In genomic region chr17:80944530-80945198, GRCm38 (mm10) we compare ENCODE assay signal across 8 mouse cellular contexts. TPM values are rescaled to one million over a fixed set of nuclear protein-coding genes. Genes with fewer than 3 reads are reported as not detected.
DNase-seq lines count a peak whose midpoint lies in the region; ATAC-seq and TF ChIP-seq lines count a peak whose summit lies in the region.

Tmem178 (plus strand) TSS chr17:80944632.

- peak; percentile 47 for DNase-seq in right cerebral cortex, postnatal 25 days
- no peak for DNase-seq in right cerebral cortex, adult 2 months (ENCODE audit: low spot score in 2 of 2)
- peak; percentile 82 to 87 for DNase-seq in cerebellum, postnatal 25 days
- DNase-seq in heart, postnatal 0 days (ENCODE audit: low spot score) = no peak
- DNase-seq in left cerebral cortex, postnatal 10 days (ENCODE audit: extremely low spot score in 1 of 2, low spot score in 2 of 2) = peak in 1 of 2 experiments; percentile 60
- peak; percentile 35 for DNase-seq in mesoderm, embryonic 11.5 days (ENCODE audit: low read depth, low spot score)
- peak; percentile 5 for DNase-seq in thymus, postnatal 0 days (ENCODE audit: low spot score)

- no peaks in the 10 kb centered on the region for H3K36me3 ChIP-seq in heart, postnatal 0 days (replicated peaks; ENCODE audit: control insufficient read depth, insufficient read depth, low read length)

- peak within 1 kb of the TSS; percentile 66 for H3K9ac ChIP-seq in heart, postnatal 0 days (replicated peaks; ENCODE audit: low read depth, low read length)

- no peak for TF ChIP-seq CTCF in heart, postnatal 0 days (IDR thresholded peaks at IDR 0.05; ENCODE audit: low read depth)

- WGBS in heart, postnatal 0 days = 0% methylated on average over 34 of the region's 84 CpGs

- no peak within 1 kb of the TSS for H3K27ac ChIP-seq in heart, postnatal 0 days (ENCODE audit: low read depth)

- H3K4me1 ChIP-seq in heart, postnatal 0 days (ENCODE audit: control insufficient read depth, insufficient read depth) = peaks cover 6% of the 10 kb centered on the region; the same call in 1 of the 2 replicates

- H3K4me3 ChIP-seq in heart, postnatal 0 days (ENCODE audit: low read depth, low read length) = peak within 1 kb of the TSS; percentile 65

- peak within 1 kb of the TSS; percentile 98 for H3K4me2 ChIP-seq in heart, postnatal 0 days (ENCODE audit: low read depth, low read length)

- intact Hi-C loops in left cerebral cortex, postnatal 10 days (cut with DNase I) = loop anchor here (5.0 to 10.0 kb wide), 2 partner anchors 38 to 140 kb away; no protein-coding TSS in a partner anchor

- no peaks in the 10 kb centered on the region for H3K9me3 ChIP-seq in heart, postnatal 0 days (replicated peaks; ENCODE audit: control insufficient read depth, low read length)

- ATAC-seq in heart, postnatal 0 days (ENCODE audit: insufficient read depth, low read depth) = peak; percentile 64
- ATAC-seq in CD4-positive, CD25-positive, alpha-beta regulatory T cell, adult 4 months = no peak

- H3K27me3 ChIP-seq in heart, postnatal 0 days (ENCODE audit: control insufficient read depth, insufficient read depth, low read length) = peaks cover 24% of the 10 kb centered on the region; the same call in 1 of the 2 replicates

- no peak for TF ChIP-seq EP300 in heart, postnatal 0 days (IDR thresholded peaks at IDR 0.05; ENCODE audit: low read depth)

RNA-seq across cellular contexts. Expression of gene Tmem178, which starts in this region (rescaled TPM):
- 1.8 and 4.6 TPM in 2 replicates for total RNA-seq in heart, postnatal 0 days (2014; rRNA removed; ENCODE audit: low replicate concordance)
- polyA plus RNA-seq in heart, postnatal 0 days (2015; fragmentation: Nextera tagmentation; extraction: Ambion mirVana) = 2.9 and 3.1 TPM in 2 replicates
- total RNA-seq in left cerebral cortex, postnatal 10 days (2021) = 10 to 100 TPM; 77.1 to 80.7 TPM
- 0.12 and 0.29 TPM in 2 replicates for polyA plus RNA-seq in thymus, postnatal 0 days (2015; fragmentation: Nextera tagmentation; extraction: Ambion mirVana)
- not detected for polyA plus RNA-seq in CD4-positive, CD25-positive, alpha-beta regulatory T cell, adult 4 months (2017; shearing (Covaris generic))

Comparison
In these comparisons a context has a peak if more than half of its experiments do, and no peak if none do; other contexts are left out.
1. RNA of gene Tmem178 (total RNA-seq): 77.1 to 80.7 TPM in left cerebral cortex, postnatal 10 days; 1.8 to 4.6 TPM in heart, postnatal 0 days; every median in the first group is over 10 times any median in the second.
2. DNase-seq: peak in right cerebral cortex, postnatal 25 days (single experiment), cerebellum, postnatal 25 days (2 of 2) and mesoderm, embryonic 11.5 days (single experiment); none in right cerebral cortex, adult 2 months (0 of 2) and heart, postnatal 0 days (single experiment).
3. Peak in DNase-seq in thymus, postnatal 0 days; RNA of the gene not detected or under 1 TPM.